Mouse (Mus musculus) lung, adult 2 months (tissue): ENCODE data around the gene Slc4a1.
A peak's percentile ranks its signal among the peaks of the same experiment; 100 is the strongest.

Experiments
- CTCF ChIP-seq: fragments of 200-500 bp; IDR thresholded peaks from 2 replicates; pipeline ENCODE4 v1.5.1; 2011; ENCODE audit warnings: mild to moderate bottlenecking, low read length, control low read depth; ENCODE audit not compliant: insufficient read depth
- POLR2A ChIP-seq: fragments of 200-500 bp; IDR thresholded peaks from 2 replicates; pipeline ENCODE4 v1.6.1; 2011; ENCODE audit warnings: low read depth, mild to moderate bottlenecking, control low read depth, low read length, borderline replicate concordance; ENCODE audit errors: extremely low read depth

DNA sequence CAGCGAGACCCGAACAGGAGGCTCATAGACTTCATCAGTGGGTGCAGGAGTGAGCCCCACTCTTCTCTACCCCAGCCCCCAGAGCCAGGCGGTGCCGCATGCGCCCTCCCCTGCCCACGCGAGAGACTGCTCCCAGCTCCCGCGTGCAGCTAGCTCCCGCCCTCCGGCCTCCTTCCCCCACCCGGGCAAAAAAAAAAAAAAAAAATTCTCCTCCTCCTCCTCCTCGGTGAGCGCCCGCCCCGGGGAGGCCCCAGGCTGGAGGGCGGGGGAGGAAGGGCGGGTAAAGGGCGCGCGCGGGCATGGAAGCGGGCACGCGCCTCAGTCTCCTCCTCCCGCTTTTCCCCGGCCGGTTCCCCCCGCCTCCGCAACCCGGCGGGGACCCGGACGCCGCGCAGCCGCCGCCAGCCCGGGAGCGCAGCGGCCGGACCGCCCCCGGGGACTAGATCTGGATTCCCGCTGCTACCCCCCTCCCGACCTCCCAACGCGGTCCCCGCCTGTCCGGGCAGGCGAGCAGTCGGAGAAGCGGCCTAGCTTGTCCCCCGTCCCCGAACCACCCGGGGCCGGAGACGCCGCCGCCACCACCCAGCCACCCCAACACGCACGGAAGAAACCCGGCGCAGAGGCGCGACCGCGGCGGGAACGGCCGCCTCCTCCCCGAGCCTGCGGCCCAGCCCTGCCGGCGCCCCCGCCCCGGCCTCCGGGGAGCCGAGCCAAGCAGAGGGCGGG, 49.3 kb downstream of the Slc4a1 start:
- TF ChIP-seq POLR2A (peak; percentile 47; the same call in 1 of the 2 replicates), CTCF (no peak)
